In the genomic region with DNA sequence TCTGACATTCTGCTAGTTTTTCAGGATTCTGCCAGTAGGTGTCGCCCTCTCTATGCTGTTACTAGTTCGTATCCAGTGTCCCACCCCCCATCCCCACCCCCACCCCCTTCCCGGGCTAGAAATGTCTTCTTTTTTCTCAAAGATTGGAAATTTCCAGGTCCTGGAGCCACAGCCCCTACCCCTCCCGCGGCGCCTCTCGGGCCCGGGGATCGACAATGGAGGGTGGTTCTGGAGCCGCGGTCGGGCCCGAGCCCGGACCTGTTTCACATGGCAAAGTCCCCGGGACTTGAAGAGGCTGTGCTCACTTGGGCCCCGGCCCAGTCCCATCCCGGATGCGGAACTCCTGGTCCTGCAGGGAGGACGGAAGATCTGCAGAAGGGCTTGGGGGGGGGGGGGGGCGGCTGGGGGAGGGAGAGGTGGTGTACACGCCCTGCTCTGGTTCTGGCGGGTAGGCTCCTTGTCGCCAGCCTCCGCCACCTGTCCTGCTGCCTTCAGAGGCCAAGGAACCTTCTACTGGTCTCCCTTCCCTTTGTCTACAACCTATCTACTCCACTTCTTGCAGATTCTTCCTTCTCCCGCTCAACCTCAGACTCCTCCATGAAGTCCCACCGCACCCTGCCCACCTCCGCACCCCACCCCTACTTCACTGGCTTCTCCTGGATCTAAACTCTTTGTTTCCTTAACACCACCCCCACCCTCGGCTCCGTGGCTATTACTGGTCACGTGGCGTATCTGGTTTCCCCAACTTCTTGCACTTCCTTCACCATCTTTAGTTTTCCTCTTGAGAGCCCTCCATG, we compare ENCODE assay signal across 8 mouse cellular contexts. TPM values are rescaled to one million over a fixed set of nuclear protein-coding genes. Genes with fewer than 3 reads are reported as not detected.
A peak's percentile ranks its signal among the peaks of the same experiment; 100 is the strongest.
DNase-seq lines count a peak whose midpoint lies in the region; ATAC-seq and TF ChIP-seq lines count a peak whose summit lies in the region.

No protein-coding gene starts in this region.

- H3K27me3 ChIP-seq in embryonic facial prominence, embryonic 13.5 days = no peaks in the 10 kb centered on the region
- no peaks in the 10 kb centered on the region for H3K27me3 ChIP-seq in limb, embryonic 14.5 days (ENCODE audit: control insufficient read depth, insufficient read depth, low read length)
- H3K27me3 ChIP-seq in midbrain, embryonic 16.5 days (ENCODE audit: control insufficient read depth, insufficient read depth, low read depth, low read length) = no peaks in the 10 kb centered on the region
- H3K27me3 ChIP-seq in stomach, embryonic 15.5 days (replicated peaks) = no peaks in the 10 kb centered on the region

- peak; percentile 85 for ATAC-seq in embryonic facial prominence, embryonic 13.5 days (ENCODE audit: insufficient number of reproducible peaks, insufficient read depth, low FRiP score, low TSS enrichment, low read depth)
- ATAC-seq in limb, embryonic 14.5 days (ENCODE audit: low FRiP score, low read depth) = peak; percentile 83
- ATAC-seq in midbrain, embryonic 16.5 days = peak; percentile 68; the same call in 1 of the 2 replicates
- ATAC-seq in stomach, embryonic 15.5 days (ENCODE audit: insufficient read depth, low FRiP score, low read depth) = peak; percentile 75

- H3K4me2 ChIP-seq in embryonic facial prominence, embryonic 13.5 days = peak overlapping the region; percentile 67
- H3K4me2 ChIP-seq in limb, embryonic 14.5 days (replicated peaks; ENCODE audit: low read depth, low read length, severe bottlenecking) = peak overlapping the region; percentile 75
- H3K4me2 ChIP-seq in midbrain, embryonic 16.5 days (ENCODE audit: low read length) = peak overlapping the region; percentile 84
- peak overlapping the region; percentile 71 for H3K4me2 ChIP-seq in stomach, embryonic 15.5 days

- H3K27ac ChIP-seq in embryonic facial prominence, embryonic 13.5 days = peak overlapping the region; percentile 92
- H3K27ac ChIP-seq in limb, embryonic 14.5 days (replicated peaks; ENCODE audit: low read depth, low read length) = peak overlapping the region; percentile 90
- H3K27ac ChIP-seq in midbrain, embryonic 16.5 days (ENCODE audit: low read length) = peak overlapping the region; percentile 48; the same call in 1 of the 2 replicates
- peak overlapping the region; percentile 83 for H3K27ac ChIP-seq in stomach, embryonic 15.5 days

- 5% methylated on average over 28 of the region's 31 CpGs for whole genome bisulfite sequencing in embryonic facial prominence, embryonic 13.5 days
- 3% methylated on average over 27 of the region's 31 CpGs for WGBS in limb, embryonic 14.5 days
- 10% methylated on average over 19 of the region's 31 CpGs for WGBS in midbrain, embryonic 16.5 days
- 5% methylated on average over 27 of the region's 31 CpGs for WGBS in stomach, embryonic 15.5 days

- peaks cover 24% of the 10 kb centered on the region for H3K4me1 ChIP-seq in embryonic facial prominence, embryonic 13.5 days
- H3K4me1 ChIP-seq in limb, embryonic 14.5 days (ENCODE audit: control insufficient read depth, insufficient read depth, low read length) = peaks cover 7% of the 10 kb centered on the region; the same call in 1 of the 2 replicates
- H3K4me1 ChIP-seq in midbrain, embryonic 16.5 days (ENCODE audit: control insufficient read depth, insufficient read depth, low read length) = peaks cover 4% of the 10 kb centered on the region; the same call in 1 of the 2 replicates
- H3K4me1 ChIP-seq in stomach, embryonic 15.5 days = 0 out of 2 replicates have a peak, but pooled peaks cover 14% of the 10 kb centered on the region

- TF ChIP-seq POLR2A in limb, embryonic 14.5 days (IDR thresholded peaks at IDR 0.05; ENCODE audit: borderline replicate concordance, extremely low read depth, insufficient read depth, insufficient read length) = peak; percentile 32; the same call in 1 of the 2 replicates

- H3K9ac ChIP-seq in embryonic facial prominence, embryonic 13.5 days = peak overlapping the region; percentile 80
- peak overlapping the region; percentile 76 for H3K9ac ChIP-seq in limb, embryonic 14.5 days (ENCODE audit: low read depth, low read length, severe bottlenecking)
- peak overlapping the region; percentile 79 for H3K9ac ChIP-seq in midbrain, embryonic 16.5 days (ENCODE audit: low read depth, low read length)
- peak overlapping the region; percentile 71 for H3K9ac ChIP-seq in stomach, embryonic 15.5 days

- H3K4me3 ChIP-seq in embryonic facial prominence, embryonic 13.5 days = peak overlapping the region; percentile 51
- H3K4me3 ChIP-seq in limb, embryonic 14.5 days (replicated peaks; ENCODE audit: low read length) = peak overlapping the region; percentile 53
- peak overlapping the region; percentile 53 for H3K4me3 ChIP-seq in midbrain, embryonic 16.5 days (ENCODE audit: low read depth, low read length)
- H3K4me3 ChIP-seq in stomach, embryonic 15.5 days (replicated peaks) = peak overlapping the region; percentile 59

- DNase-seq in 3T3-L1 (ENCODE audit: low read depth, low spot score) = peak; percentile 91
- DNase-seq in adrenal gland, postnatal 25 days = peak; percentile 74
- peak; percentile 79 to 85 for DNase-seq in heart, adult 9 months (ENCODE audit: low spot score in 2 of 2)
- peak; percentile 93 for DNase-seq in kidney, adult 9 months
- DNase-seq in limb, embryonic 14.5 days (ENCODE audit: low spot score) = peak; percentile 95

- H3K36me3 ChIP-seq in embryonic facial prominence, embryonic 13.5 days = no peaks in the 10 kb centered on the region
- no peaks in the 10 kb centered on the region for H3K36me3 ChIP-seq in limb, embryonic 14.5 days (ENCODE audit: control insufficient read depth, insufficient read depth, low read length)
- H3K36me3 ChIP-seq in midbrain, embryonic 16.5 days (ENCODE audit: control insufficient read depth, insufficient read depth, low read length) = no peaks in the 10 kb centered on the region
- no peaks in the 10 kb centered on the region for H3K36me3 ChIP-seq in stomach, embryonic 15.5 days

- H3K9me3 ChIP-seq in embryonic facial prominence, embryonic 13.5 days = no peaks in the 10 kb centered on the region
- no peaks in the 10 kb centered on the region for H3K9me3 ChIP-seq in limb, embryonic 14.5 days (ENCODE audit: control insufficient read depth, low read length)
- no peaks in the 10 kb centered on the region for H3K9me3 ChIP-seq in midbrain, embryonic 16.5 days (replicated peaks; ENCODE audit: control insufficient read depth, low read length, poor library complexity, severe bottlenecking)
- H3K9me3 ChIP-seq in stomach, embryonic 15.5 days = no peaks in the 10 kb centered on the region

RNA-seq across cellular contexts. Expression of a gene that starts 25.7 kb away (rescaled TPM):
- total RNA-seq in adrenal gland, postnatal 25 days (2021) = 44.6 and 45.8 TPM in 2 replicates
- 92.2 and 94.9 TPM in 2 replicates for polyA plus RNA-seq in embryonic facial prominence, embryonic 13.5 days (2015; fragmentation: Nextera tagmentation; extraction: Ambion mirVana)
- 48.2 and 61.7 TPM in 2 replicates for polyA plus RNA-seq in limb, embryonic 14.5 days (2012; rRNA removed)
- 77.6 and 84.7 TPM in 2 replicates for polyA plus RNA-seq in limb, embryonic 14.5 days (2014; fragmentation: Nextera tagmentation; extraction: Ambion mirVana)
- 42.8 and 43.2 TPM in 2 replicates for polyA plus RNA-seq in midbrain, embryonic 16.5 days (2015; fragmentation: Nextera tagmentation; extraction: Ambion mirVana)
- polyA plus RNA-seq in stomach, embryonic 15.5 days (2015; fragmentation: Nextera tagmentation; extraction: Ambion mirVana) = 62.2 and 65.4 TPM in 2 replicates

RNA-seq across cellular contexts. Expression of a gene that starts 48.8 kb away (rescaled TPM):
- total RNA-seq in adrenal gland, postnatal 25 days (2021) = 6.6 and 8.0 TPM in 2 replicates
- 21.0 and 23.6 TPM in 2 replicates for polyA plus RNA-seq in embryonic facial prominence, embryonic 13.5 days (2015; fragmentation: Nextera tagmentation; extraction: Ambion mirVana)
- polyA plus RNA-seq in limb, embryonic 14.5 days (2012; rRNA removed) = 20.9 and 24.5 TPM in 2 replicates
- polyA plus RNA-seq in limb, embryonic 14.5 days (2014; fragmentation: Nextera tagmentation; extraction: Ambion mirVana) = 14.8 and 18.5 TPM in 2 replicates
- 21.7 and 23.0 TPM in 2 replicates for polyA plus RNA-seq in midbrain, embryonic 16.5 days (2015; fragmentation: Nextera tagmentation; extraction: Ambion mirVana)
- 8.5 and 10.4 TPM in 2 replicates for polyA plus RNA-seq in stomach, embryonic 15.5 days (2015; fragmentation: Nextera tagmentation; extraction: Ambion mirVana)

Comparison
In these comparisons a context has a peak if more than half of its experiments do, and no peak if none do; other contexts are left out.
1. Peak in every context shown above with its lines: DNase-seq, ATAC-seq, H3K4me3 ChIP-seq and H3K27ac ChIP-seq.